Mouse (Mus musculus): ENCODE measurements around the gene Ankrd11. TPM values are rescaled to one million over a fixed set of nuclear protein-coding genes. Genes with fewer than 3 reads are reported as not detected.

The Ankrd11 gene
- polyA plus RNA-seq, 1 experiment from 2014 or later, result 71.8 TPM

- DNase-seq (ENCODE audit: low spot score), result no peak
- WGBS, result 79% methylated on average over 4 of the region's 4 CpGs
- Histone ChIP-seq H3K9ac (replicated peaks; ENCODE audit: low read length) (no peak overlapping the region), H3K4me1 (ENCODE audit: control insufficient read depth, insufficient read depth, low read length) (no peaks in the 10 kb centered on the region), H3K27me3 (ENCODE audit: control insufficient read depth, insufficient read depth, low read length) (no peaks in the 10 kb centered on the region), H3K36me3 (replicated peaks; ENCODE audit: control insufficient read depth, insufficient read depth, low read depth, low read length) (no peaks in the 10 kb centered on the region), H3K4me3 (ENCODE audit: low read depth, low read length) (no peak overlapping the region), H3K4me2 (ENCODE audit: low read depth, low read length) (no peak overlapping the region), H3K9me3 (replicated peaks; ENCODE audit: control insufficient read depth, low read length) (no peaks in the 10 kb centered on the region), H3K27ac (replicated peaks; ENCODE audit: low read depth, low read length) (no peak overlapping the region)
- no peak for ATAC-seq (replicated peaks; ENCODE audit: insufficient number of reproducible peaks, low FRiP score, low TSS enrichment, low read depth)
Measured at GRCm38 (mm10) chr8:122845662-122846061, 196.4 kb downstream of the Ankrd11 start.

- H3K4me3 ChIP-seq (ENCODE audit: low read depth, low read length), result no peak overlapping the region
- ATAC-seq (replicated peaks; ENCODE audit: insufficient number of reproducible peaks, low FRiP score, low TSS enrichment, low read depth), result no peak
- no peak overlapping the region for H3K27ac ChIP-seq (replicated peaks; ENCODE audit: low read depth, low read length)
- WGBS, result 67% methylated on average over 3 of the region's 3 CpGs
- no peaks in the 10 kb centered on the region for H3K4me1 ChIP-seq (ENCODE audit: control insufficient read depth, insufficient read depth, low read length)
- no peak for DNase-seq (ENCODE audit: low spot score)
- H3K36me3 ChIP-seq (replicated peaks; ENCODE audit: control insufficient read depth, insufficient read depth, low read depth, low read length), result no peaks in the 10 kb centered on the region
- no peak overlapping the region for H3K9ac ChIP-seq (replicated peaks; ENCODE audit: low read length)
- no peak overlapping the region for H3K4me2 ChIP-seq (ENCODE audit: low read depth, low read length)
- H3K9me3 ChIP-seq (replicated peaks; ENCODE audit: control insufficient read depth, low read length), result no peaks in the 10 kb centered on the region
- no peaks in the 10 kb centered on the region for H3K27me3 ChIP-seq (ENCODE audit: control insufficient read depth, insufficient read depth, low read length)
Measured at GRCm38 (mm10) chr8:122844161-122844560, 197.9 kb downstream of the Ankrd11 start.

GRCm38 (mm10) chr8:122836696-122837095, 205.4 kb downstream of the Ankrd11 start:
- no peak overlapping the region for H3K27ac ChIP-seq (replicated peaks; ENCODE audit: low read depth, low read length)
- no peak for DNase-seq (ENCODE audit: low spot score)
- H3K4me1 ChIP-seq (ENCODE audit: control insufficient read depth, insufficient read depth, low read length), result no peaks in the 10 kb centered on the region
- no peak overlapping the region for H3K4me2 ChIP-seq (ENCODE audit: low read depth, low read length)
- H3K27me3 ChIP-seq (ENCODE audit: control insufficient read depth, insufficient read depth, low read length), result no peaks in the 10 kb centered on the region
- no peaks in the 10 kb centered on the region for H3K9me3 ChIP-seq (replicated peaks; ENCODE audit: control insufficient read depth, low read length)
- H3K36me3 ChIP-seq (replicated peaks; ENCODE audit: control insufficient read depth, insufficient read depth, low read depth, low read length), result no peaks in the 10 kb centered on the region
- H3K4me3 ChIP-seq (ENCODE audit: low read depth, low read length), result no peak overlapping the region
- ATAC-seq (replicated peaks; ENCODE audit: insufficient number of reproducible peaks, low FRiP score, low TSS enrichment, low read depth), result no peak
- WGBS, result 93% methylated on average over 13 of the region's 13 CpGs
- no peak overlapping the region for H3K9ac ChIP-seq (replicated peaks; ENCODE audit: low read length)

GRCm38 (mm10) chr8:122836199-122836598, 205.9 kb downstream of the Ankrd11 start:
- no peaks in the 10 kb centered on the region for H3K9me3 ChIP-seq (replicated peaks; ENCODE audit: control insufficient read depth, low read length)
- H3K4me2 ChIP-seq (ENCODE audit: low read depth, low read length), result no peak overlapping the region
- WGBS, result 89% methylated on average over 12 of the region's 12 CpGs
- DNase-seq (ENCODE audit: low spot score) (no peak), ATAC-seq (replicated peaks; ENCODE audit: insufficient number of reproducible peaks, low FRiP score, low TSS enrichment, low read depth) (no peak)
- no peak overlapping the region for H3K9ac ChIP-seq (replicated peaks; ENCODE audit: low read length)
- no peaks in the 10 kb centered on the region for H3K36me3 ChIP-seq (replicated peaks; ENCODE audit: control insufficient read depth, insufficient read depth, low read depth, low read length)
- no peak overlapping the region for H3K4me3 ChIP-seq (ENCODE audit: low read depth, low read length)
- no peaks in the 10 kb centered on the region for H3K4me1 ChIP-seq (ENCODE audit: control insufficient read depth, insufficient read depth, low read length)
- no peaks in the 10 kb centered on the region for H3K27me3 ChIP-seq (ENCODE audit: control insufficient read depth, insufficient read depth, low read length)
- no peak overlapping the region for H3K27ac ChIP-seq (replicated peaks; ENCODE audit: low read depth, low read length)

- Histone ChIP-seq H3K36me3 (replicated peaks; ENCODE audit: control insufficient read depth, insufficient read depth, low read depth, low read length) (no peaks in the 10 kb centered on the region), H3K27me3 (ENCODE audit: control insufficient read depth, insufficient read depth, low read length) (no peaks in the 10 kb centered on the region), H3K9ac (replicated peaks; ENCODE audit: low read length) (no peak overlapping the region), H3K4me1 (ENCODE audit: control insufficient read depth, insufficient read depth, low read length) (no peaks in the 10 kb centered on the region), H3K27ac (replicated peaks; ENCODE audit: low read depth, low read length) (no peak overlapping the region), H3K4me2 (ENCODE audit: low read depth, low read length) (no peak overlapping the region), H3K4me3 (ENCODE audit: low read depth, low read length) (no peak overlapping the region), H3K9me3 (replicated peaks; ENCODE audit: control insufficient read depth, low read length) (no peaks in the 10 kb centered on the region)
- 32% methylated on average over 7 of the region's 8 CpGs for WGBS
- DNase-seq (ENCODE audit: low spot score) (peak; percentile 87), ATAC-seq (replicated peaks; ENCODE audit: insufficient number of reproducible peaks, low FRiP score, low TSS enrichment, low read depth) (no peak)
Measured at GRCm38 (mm10) chr8:122834971-122835370, 207.1 kb downstream of the Ankrd11 start.

GRCm38 (mm10) chr8:122834416-122834815, 207.7 kb downstream of the Ankrd11 start:
- ATAC-seq (replicated peaks; ENCODE audit: insufficient number of reproducible peaks, low FRiP score, low TSS enrichment, low read depth) (no peak), DNase-seq (ENCODE audit: low spot score) (no peak)
- no peaks in the 10 kb centered on the region for H3K4me1 ChIP-seq (ENCODE audit: control insufficient read depth, insufficient read depth, low read length)
- H3K27me3 ChIP-seq (ENCODE audit: control insufficient read depth, insufficient read depth, low read length), result no peaks in the 10 kb centered on the region
- 86% methylated on average over 8 of the region's 8 CpGs for WGBS
- no peaks in the 10 kb centered on the region for H3K9me3 ChIP-seq (replicated peaks; ENCODE audit: control insufficient read depth, low read length)
- no peaks in the 10 kb centered on the region for H3K36me3 ChIP-seq (replicated peaks; ENCODE audit: control insufficient read depth, insufficient read depth, low read depth, low read length)
- no peak overlapping the region for H3K4me3 ChIP-seq (ENCODE audit: low read depth, low read length)
- H3K27ac ChIP-seq (replicated peaks; ENCODE audit: low read depth, low read length), result no peak overlapping the region
- H3K9ac ChIP-seq (replicated peaks; ENCODE audit: low read length), result no peak overlapping the region
- no peak overlapping the region for H3K4me2 ChIP-seq (ENCODE audit: low read depth, low read length)

Other genes starting within 250 kb of the Ankrd11 start
- 3.0 and 3.4 TPM in 2 replicates for gene Cdh15, start 194.3 kb downstream of the Ankrd11 start, polyA plus RNA-seq (2014; fragmentation: Nextera tagmentation; extraction: Ambion mirVana)
- 35.4 and 37.5 TPM in 2 replicates for gene Spg7, start 20.7 kb upstream of the Ankrd11 start, polyA plus RNA-seq (2014; fragmentation: Nextera tagmentation; extraction: Ambion mirVana)
- 1,667 and 1,682 TPM in 2 replicates for gene Rpl13, start 60.1 kb upstream of the Ankrd11 start, polyA plus RNA-seq (2014; fragmentation: Nextera tagmentation; extraction: Ambion mirVana)
- 0.34 and 0.46 TPM in 2 replicates for gene Cpne7, start 75.1 kb upstream of the Ankrd11 start, polyA plus RNA-seq (2014; fragmentation: Nextera tagmentation; extraction: Ambion mirVana)
- 8.4 and 10.2 TPM in 2 replicates for gene Sult5a1, start 116.0 kb upstream of the Ankrd11 start, polyA plus RNA-seq (2014; fragmentation: Nextera tagmentation; extraction: Ambion mirVana)
- gene Dpep1, start 144.0 kb upstream of the Ankrd11 start, polyA plus RNA-seq (2014; fragmentation: Nextera tagmentation; extraction: Ambion mirVana), result 5.5 TPM in 2 replicates
- gene Chmp1a, start 170.5 kb upstream of the Ankrd11 start, polyA plus RNA-seq (2014; fragmentation: Nextera tagmentation; extraction: Ambion mirVana), result 91.0 and 93.2 TPM in 2 replicates
- 4.5 and 4.8 TPM in 2 replicates for gene Spata33, start 170.6 kb upstream of the Ankrd11 start, polyA plus RNA-seq (2014; fragmentation: Nextera tagmentation; extraction: Ambion mirVana)
- 29.9 and 34.5 TPM in 2 replicates for gene Cdk10, start 182.6 kb upstream of the Ankrd11 start, polyA plus RNA-seq (2014; fragmentation: Nextera tagmentation; extraction: Ambion mirVana)
- gene Spata2l, start 194.0 kb upstream of the Ankrd11 start, polyA plus RNA-seq (2014; fragmentation: Nextera tagmentation; extraction: Ambion mirVana), result 1.1 and 1.5 TPM in 2 replicates
- 14.5 and 17.8 TPM in 2 replicates for gene Zfp276, start 211.9 kb upstream of the Ankrd11 start, polyA plus RNA-seq (2014; fragmentation: Nextera tagmentation; extraction: Ambion mirVana)
- 15.6 and 21.7 TPM in 2 replicates for gene Vps9d1, start 212.1 kb upstream of the Ankrd11 start, polyA plus RNA-seq (2014; fragmentation: Nextera tagmentation; extraction: Ambion mirVana)